Comparison of ENCODE assay signal across 20 mouse cellular contexts in the genomic region with DNA sequence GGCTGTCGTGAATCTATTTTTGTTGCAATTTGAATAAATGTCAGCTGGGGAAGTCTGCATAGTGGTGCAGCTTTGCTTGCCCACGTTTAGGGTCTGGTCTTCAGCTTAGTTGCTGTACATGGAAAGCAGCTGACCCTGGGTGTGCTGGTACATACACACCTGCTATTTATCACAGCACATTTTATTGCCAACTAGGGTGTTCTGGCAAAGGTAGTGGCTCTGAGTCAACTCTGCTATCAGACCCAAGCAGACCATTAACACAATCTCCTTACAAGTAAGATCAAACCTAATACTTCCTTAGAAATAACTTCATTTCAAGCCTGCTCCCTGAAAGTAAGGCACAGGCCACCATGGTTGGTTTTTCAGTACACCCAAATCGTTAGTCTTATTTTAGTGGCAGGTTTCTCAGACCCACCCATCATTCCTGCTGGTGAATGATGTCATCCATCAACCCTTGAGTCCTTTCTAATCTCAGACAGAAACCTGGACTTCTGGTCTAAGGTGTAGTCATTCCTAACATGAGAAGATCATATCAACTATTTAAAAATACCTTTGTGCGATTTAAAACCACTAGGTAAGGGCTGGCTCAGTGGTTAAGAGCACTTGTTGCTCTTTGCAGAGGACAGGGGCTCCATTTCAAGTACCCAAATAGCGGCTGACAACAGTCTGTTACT.
"Had no signal": no experiment of that assay in that cellular context is flagged by ENCODE, and none has a peak within 500 bp of the region (broad histone marks: within the 10 kb centered on the region; RNA-seq: fewer than 3 reads in every experiment).

No protein-coding gene starts in this region.

- H3K9ac ChIP-seq: kidney, embryonic 15.5 days; limb, embryonic 12.5 days; limb, embryonic 15.5 days; liver, embryonic 14.5 days; liver, postnatal 0 days; lung, embryonic 14.5 days; midbrain, embryonic 12.5 days; midbrain, embryonic 15.5 days; neural tube, embryonic 13.5 days had no signal

- H3K4me3 ChIP-seq: kidney, embryonic 15.5 days; limb, embryonic 12.5 days; limb, embryonic 15.5 days; midbrain, embryonic 12.5 days; midbrain, embryonic 15.5 days; myocyte; neural tube, embryonic 13.5 days had no signal

- H3K4me1 ChIP-seq: kidney, embryonic 15.5 days; limb, embryonic 12.5 days; limb, embryonic 15.5 days had no signal

- H3K4me2 ChIP-seq: kidney, embryonic 15.5 days; limb, embryonic 12.5 days; limb, embryonic 15.5 days; liver, embryonic 11.5 days; lung, embryonic 14.5 days; midbrain, embryonic 12.5 days; midbrain, embryonic 15.5 days; neural tube, embryonic 13.5 days had no signal

- H3K36me3 ChIP-seq: kidney, embryonic 15.5 days; limb, embryonic 12.5 days; limb, embryonic 15.5 days; midbrain, embryonic 12.5 days; midbrain, embryonic 15.5 days; neural tube, embryonic 13.5 days had no signal

- H3K9me3 ChIP-seq: kidney, embryonic 15.5 days; limb, embryonic 12.5 days; limb, embryonic 15.5 days; midbrain, embryonic 15.5 days; neural tube, embryonic 13.5 days had no signal

- ATAC-seq: liver, postnatal 0 days; lung, postnatal 0 days; midbrain, embryonic 15.5 days had no signal

- H3K27ac ChIP-seq: kidney, embryonic 15.5 days; limb, embryonic 12.5 days; limb, embryonic 15.5 days; liver, embryonic 14.5 days; macrophage; midbrain, embryonic 12.5 days; midbrain, embryonic 15.5 days; neural tube, embryonic 13.5 days had no signal

- H3K27me3 ChIP-seq: kidney, embryonic 15.5 days; limb, embryonic 12.5 days; limb, embryonic 15.5 days; midbrain, embryonic 15.5 days; neural tube, embryonic 13.5 days had no signal

- DNase-seq: kidney, adult 8-10 months; kidney, postnatal 10 days; kidney, postnatal 36 days; left cerebral cortex, postnatal 4 days; liver, postnatal 0 days; lung, embryonic 14.5 days; thymus, adult 2 months; thymus, postnatal 14 days; thymus, postnatal 4 days had no signal
